Mouse (Mus musculus): ENCODE results near the gene Il17rd.

DNA sequence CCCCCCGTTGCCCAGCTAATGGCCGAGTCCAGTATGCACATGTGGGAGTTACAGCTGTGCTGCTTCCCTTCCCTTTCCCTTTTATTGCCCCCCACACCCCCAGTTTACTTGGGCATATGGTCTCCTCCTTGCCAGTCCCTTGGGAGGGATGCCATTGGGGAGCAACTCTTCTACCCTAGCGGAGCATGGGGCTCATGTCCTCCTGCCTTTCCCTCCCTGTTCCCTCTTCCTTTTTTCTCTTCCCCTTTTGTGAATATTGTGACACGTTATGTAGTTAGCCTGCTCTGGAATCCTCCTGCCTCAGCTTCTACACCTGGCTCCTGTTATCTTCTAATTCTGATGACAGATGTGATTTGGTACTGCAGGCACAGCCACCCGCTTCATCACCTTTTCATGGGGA lies 103.9 kb downstream of the Il17rd start:
- TF ChIP-seq CTCF (IDR thresholded peaks at IDR 0.05; ENCODE audit: extremely low read depth, insufficient read depth, insufficient read length, insufficient replicate concordance) (no peak), POLR2A (IDR thresholded peaks at IDR 0.05; ENCODE audit: low read depth, low read length) (no peak)

Measured in spleen, adult 2 months (tissue).